Mouse (Mus musculus) midbrain, embryonic 11.5 days (tissue): ENCODE data around the gene Slc37a1. TPM values are rescaled to one million over a fixed set of nuclear protein-coding genes. Genes with fewer than 3 reads are reported as not detected.
A peak's percentile ranks its signal among the peaks of the same experiment; 100 is the strongest.

Experiments
- ATAC-seq: fragments of 200-750 bp; cut with Nextera tagmentation; 2 replicates; pipeline ENCODE4 v1.8.0; 2017; ENCODE audit warnings: moderate TSS enrichment, moderate library complexity; ENCODE audit not compliant: low FRiP score
- DNase-seq: peaks from one replicate; pipeline ENCODE4 v3.0.0; 2015; ENCODE audit warnings: low spot score; ENCODE audit errors: missing footprints
- H3K27ac ChIP-seq: fragments of 300-500 bp; sonication (generic); 2 replicates; pipeline ENCODE4 v1.5.1; 2014; ENCODE audit warnings: low read depth, low read length
- H3K27me3 ChIP-seq: fragments of 300-500 bp; sonication (generic); 2 replicates; pipeline ENCODE4 v1.6.1; 2014; ENCODE audit warnings: mild to moderate bottlenecking, low read length, moderate library complexity, mixed read lengths; ENCODE audit not compliant: control insufficient read depth, insufficient read depth
- H3K36me3 ChIP-seq: fragments of 300-500 bp; sonication (generic); 2 replicates; pipeline ENCODE4 v1.6.1; 2014; ENCODE audit warnings: mild to moderate bottlenecking, low read length, moderate library complexity, mixed read lengths; ENCODE audit not compliant: control insufficient read depth, insufficient read depth
- H3K4me1 ChIP-seq: fragments of 300-500 bp; sonication (generic); 2 replicates; pipeline ENCODE4 v1.6.1; 2014; ENCODE audit warnings: low read length; ENCODE audit not compliant: control insufficient read depth, insufficient read depth
- H3K4me2 ChIP-seq: fragments of 300-500 bp; sonication (generic); 2 replicates; pipeline ENCODE4 v1.6.1; 2014; ENCODE audit warnings: mild to moderate bottlenecking, moderate library complexity
- H3K4me3 ChIP-seq: fragments of 300-500 bp; sonication (generic); 2 replicates; pipeline ENCODE4 v1.5.1; 2014; ENCODE audit warnings: low read depth, low read length
- H3K9ac ChIP-seq: fragments of 300-500 bp; sonication (generic); 2 replicates; pipeline ENCODE4 v1.6.1; 2014; ENCODE audit warnings: low read length
- H3K9me3 ChIP-seq: fragments of 300-500 bp; sonication (generic); 2 replicates; pipeline ENCODE4 v1.6.1; 2016; ENCODE audit warnings: low read length; ENCODE audit not compliant: control insufficient read depth
- WGBS: fragments of 180-500 bp; shearing (Covaris S2); extraction: QIAGEN DNeasy Blood & Tissue Kit; methylation state at CpG from one replicate; pipeline ENCODE4 v1.1.7; 2014; 5-methylcytosine and 5-hydroxymethylcytosine counted together
- polyA plus RNA-seq: library from polyadenylated mRNA; unstranded; fragments of >200 nt; fragmentation: Nextera tagmentation; extraction: Ambion mirVana; gene quantifications from 2 replicates; pipeline ENCODE4 v1.2.1, GENCODE M21; 2014

Gene Slc37a1
- polyA plus RNA-seq, result 5.8 and 6.6 TPM in 2 replicates

DNA sequence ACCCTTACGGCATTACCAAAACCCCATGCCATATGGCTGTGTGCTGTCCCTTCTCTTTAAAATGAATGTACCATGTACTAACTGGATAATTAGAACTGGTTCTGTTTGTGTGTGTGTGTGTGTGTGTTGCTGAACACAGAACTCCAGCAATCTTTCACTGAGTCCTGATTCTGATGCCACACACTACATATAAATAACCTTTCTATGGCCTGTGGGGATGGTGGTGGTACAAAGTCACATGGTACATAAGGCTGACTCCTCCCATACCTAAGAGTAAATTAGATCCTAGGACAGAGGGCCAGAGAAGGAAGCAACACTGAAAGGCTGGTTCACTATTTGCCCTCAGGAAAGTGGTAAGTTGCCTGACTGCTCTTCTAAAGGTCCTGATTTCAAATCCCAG lies at the start of gene Slc37a1:
TSS of gene Slc37a1 (plus strand) at position 301 of the 400 bp plus-strand sequence.
- H3K4me3 ChIP-seq, result no peak within 1 kb of the TSS
- peaks cover 5% of the 10 kb centered on the region for H3K4me1 ChIP-seq
- no peak within 1 kb of the TSS for H3K9ac ChIP-seq
- ATAC-seq (no peak), DNase-seq (no peak)
- no peaks in the 10 kb centered on the region for H3K27me3 ChIP-seq
- H3K36me3 ChIP-seq, result no peaks in the 10 kb centered on the region
- no peaks in the 10 kb centered on the region for H3K9me3 ChIP-seq
- H3K27ac ChIP-seq, result no peak within 1 kb of the TSS
- H3K4me2 ChIP-seq, result no peak within 1 kb of the TSS
- 90% methylated on average over 1 of the region's 1 CpGs for WGBS

DNA sequence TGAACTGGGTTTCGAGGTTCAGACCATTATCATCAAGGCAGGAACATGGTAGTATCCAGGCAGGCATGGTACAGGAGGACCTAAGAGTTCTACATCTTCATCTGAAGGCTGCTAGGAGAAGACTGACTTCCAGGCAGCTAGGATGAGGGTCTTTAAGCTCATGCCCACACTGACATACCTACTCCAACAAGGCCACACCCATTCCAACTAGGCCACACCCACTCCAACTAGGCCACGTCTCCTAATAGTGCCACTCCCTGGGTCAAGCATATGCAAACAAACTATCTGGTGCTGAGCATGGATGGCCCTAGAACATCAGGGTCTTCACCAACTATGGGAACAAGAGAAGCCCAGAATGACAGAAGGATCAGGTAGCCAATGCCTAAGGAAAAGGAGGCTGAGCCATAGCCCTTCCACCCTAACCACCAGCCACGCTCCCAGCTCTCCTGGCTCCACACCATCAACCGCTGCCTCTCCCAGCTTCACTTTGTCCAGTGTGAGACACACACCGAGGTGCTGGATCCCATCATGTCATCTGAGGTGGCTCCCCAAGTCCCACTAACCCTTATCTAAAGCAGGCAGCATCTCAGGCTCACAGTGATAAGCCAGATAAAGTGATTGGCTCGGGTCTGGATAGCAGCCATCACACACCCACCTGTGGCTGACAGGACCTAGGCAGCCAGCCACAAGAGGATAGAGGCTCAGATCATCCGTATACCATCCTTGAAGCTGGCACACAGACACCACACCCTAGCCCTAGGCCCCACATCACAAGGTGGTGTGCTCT lies 48.2 kb upstream of the Slc37a1 start:
- WGBS, result 83% methylated on average over 7 of the region's 7 CpGs
- no peak for ATAC-seq
- H3K9me3 ChIP-seq, result no peaks in the 10 kb centered on the region

DNA sequence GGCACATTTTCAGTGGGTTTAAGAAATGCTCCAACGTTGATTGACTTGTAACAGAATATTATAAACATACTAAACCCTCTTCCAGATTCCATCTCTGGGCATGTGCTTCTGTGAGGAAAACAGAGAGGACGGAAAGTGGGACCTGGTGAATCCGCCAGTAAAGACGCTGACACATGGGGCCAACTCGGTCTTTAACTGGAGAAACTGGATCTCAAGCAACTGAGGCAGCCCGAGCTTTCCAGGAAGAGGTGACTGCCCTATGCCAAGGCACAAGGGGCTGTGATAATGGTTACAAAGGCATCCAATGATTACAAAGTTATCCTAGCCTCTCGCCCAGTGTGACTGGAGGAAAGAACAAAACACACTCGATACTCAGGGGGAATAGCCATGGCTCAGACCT lies 45.4 kb upstream of the Slc37a1 start:
- Histone ChIP-seq H3K4me3 (no peak overlapping the region), H3K9me3 (no peaks in the 10 kb centered on the region), H3K4me2 (no peak overlapping the region), H3K9ac (no peak overlapping the region), H3K27me3 (no peaks in the 10 kb centered on the region), H3K4me1 (no peaks in the 10 kb centered on the region), H3K36me3 (no peaks in the 10 kb centered on the region), H3K27ac (no peak overlapping the region)
- no peak for DNase-seq
- 89% methylated on average over 8 of the region's 8 CpGs for WGBS
- no peak for ATAC-seq

More for the DNA sequence above, 48.2 kb upstream of the Slc37a1 start:
- DNase-seq, result no peak
- Histone ChIP-seq H3K4me1 (no peaks in the 10 kb centered on the region), H3K27me3 (no peaks in the 10 kb centered on the region), H3K36me3 (no peaks in the 10 kb centered on the region), H3K27ac (no peak overlapping the region), H3K4me3 (no peak overlapping the region), H3K4me2 (no peak overlapping the region), H3K9ac (no peak overlapping the region)

DNA sequence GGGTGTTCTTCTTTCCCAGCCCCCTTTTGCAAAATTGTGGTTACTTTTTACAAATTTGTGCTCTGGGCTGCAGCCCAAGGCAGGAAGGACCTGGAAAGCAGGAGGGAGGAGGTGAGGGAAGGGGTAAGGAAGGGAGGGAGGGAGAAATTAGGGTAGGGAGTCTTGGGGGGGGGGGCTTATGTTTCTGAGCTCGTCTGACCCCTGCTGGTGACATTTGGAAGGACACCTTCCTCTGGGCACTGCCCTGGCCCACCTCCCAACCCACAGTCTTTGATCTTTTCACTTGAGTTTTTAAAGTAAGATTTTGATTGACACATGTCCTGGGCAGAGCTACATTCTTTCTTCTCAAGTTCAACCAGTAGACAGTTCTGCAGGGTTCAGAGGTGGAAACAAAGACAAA lies 43.8 kb upstream of the Slc37a1 start:
- H3K9ac ChIP-seq, result no peak overlapping the region
- H3K4me1 ChIP-seq, result no peaks in the 10 kb centered on the region
- ATAC-seq, result no peak
- WGBS, result 0% methylated on average over 1 of the region's 1 CpGs
- no peaks in the 10 kb centered on the region for H3K9me3 ChIP-seq
- no peak for DNase-seq
- no peak overlapping the region for H3K4me2 ChIP-seq
- H3K27ac ChIP-seq, result no peak overlapping the region
- no peaks in the 10 kb centered on the region for H3K36me3 ChIP-seq
- no peaks in the 10 kb centered on the region for H3K27me3 ChIP-seq
- no peak overlapping the region for H3K4me3 ChIP-seq

DNA sequence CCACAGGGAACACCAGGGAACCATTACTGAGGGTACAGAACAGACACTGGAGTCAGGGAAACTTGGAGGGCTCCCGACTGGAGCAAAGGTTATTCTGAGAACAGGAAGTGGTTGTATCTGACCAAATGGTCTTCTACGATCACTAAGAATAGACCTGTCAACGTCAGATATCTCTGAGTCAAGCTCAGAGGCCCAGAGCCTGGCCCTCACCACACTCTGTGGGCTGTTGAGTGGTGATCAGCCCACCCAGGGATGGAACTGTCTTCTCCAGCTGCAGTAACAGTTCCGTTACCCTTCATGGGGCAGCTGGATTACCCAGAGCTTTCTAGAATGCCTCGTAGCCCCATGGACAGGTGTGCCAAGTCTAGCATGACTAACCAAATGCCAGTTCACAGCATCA lies 41.3 kb upstream of the Slc37a1 start:
- 82% methylated on average over 5 of the region's 5 CpGs for WGBS
- no peak overlapping the region for H3K4me3 ChIP-seq
- no peaks in the 10 kb centered on the region for H3K4me1 ChIP-seq
- ATAC-seq, result no peak
- no peak for DNase-seq
- H3K9me3 ChIP-seq, result no peaks in the 10 kb centered on the region
- H3K27me3 ChIP-seq, result no peaks in the 10 kb centered on the region
- H3K9ac ChIP-seq, result no peak overlapping the region
- H3K36me3 ChIP-seq, result no peaks in the 10 kb centered on the region
- no peak overlapping the region for H3K27ac ChIP-seq
- no peak overlapping the region for H3K4me2 ChIP-seq

DNA sequence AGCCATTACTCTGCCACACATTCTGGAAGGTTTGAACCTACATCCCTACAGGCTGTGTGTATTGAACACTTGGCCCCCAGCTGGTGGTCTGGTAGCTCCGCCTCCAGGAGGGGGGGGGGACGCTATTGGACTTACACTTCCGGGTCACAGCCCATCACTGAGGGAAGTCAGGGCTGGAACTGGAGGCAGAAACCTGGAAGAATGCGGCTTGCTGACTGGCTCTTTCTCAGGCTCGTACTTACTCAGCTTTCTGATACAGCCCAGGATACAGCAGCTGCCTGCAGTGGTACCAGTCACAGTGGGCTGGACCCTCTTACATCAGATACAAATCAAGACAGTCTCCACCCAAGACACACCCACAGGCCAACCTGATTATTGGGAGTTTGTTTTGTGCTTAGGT lies 39.4 kb upstream of the Slc37a1 start:
- Histone ChIP-seq H3K4me1 (no peaks in the 10 kb centered on the region), H3K27me3 (no peaks in the 10 kb centered on the region), H3K9ac (no peak overlapping the region), H3K36me3 (no peaks in the 10 kb centered on the region), H3K4me2 (no peak overlapping the region), H3K4me3 (no peak overlapping the region), H3K27ac (no peak overlapping the region), H3K9me3 (no peaks in the 10 kb centered on the region)
- DNase-seq, result no peak
- WGBS, result 46% methylated on average over 5 of the region's 5 CpGs
- no peak for ATAC-seq

DNA sequence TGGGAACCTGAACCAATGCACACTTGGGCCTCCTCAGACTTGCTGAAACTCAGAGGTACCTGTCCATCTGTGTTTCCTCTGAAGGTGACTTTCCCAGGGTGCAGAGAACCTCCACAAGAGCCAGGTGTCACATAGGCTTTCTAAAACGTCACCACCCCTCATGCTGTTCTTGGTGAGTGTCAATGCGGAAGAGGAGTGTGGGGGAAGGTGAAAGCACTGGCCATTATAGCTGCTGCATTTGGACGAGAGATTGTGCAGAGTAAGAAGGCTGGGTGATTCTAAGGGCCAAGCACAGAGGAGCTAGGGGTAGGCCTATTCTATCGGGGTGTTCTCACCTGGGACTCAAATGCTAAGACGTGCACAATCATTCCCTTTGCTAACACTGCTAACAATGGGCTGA lies 32.6 kb upstream of the Slc37a1 start:
- Histone ChIP-seq H3K9ac (no peak overlapping the region), H3K4me2 (no peak overlapping the region), H3K4me1 (no peaks in the 10 kb centered on the region), H3K4me3 (no peak overlapping the region), H3K27me3 (no peaks in the 10 kb centered on the region), H3K36me3 (no peaks in the 10 kb centered on the region), H3K27ac (no peak overlapping the region), H3K9me3 (no peaks in the 10 kb centered on the region)
- WGBS, result 64% methylated on average over 5 of the region's 5 CpGs
- ATAC-seq (no peak), DNase-seq (no peak)

DNA sequence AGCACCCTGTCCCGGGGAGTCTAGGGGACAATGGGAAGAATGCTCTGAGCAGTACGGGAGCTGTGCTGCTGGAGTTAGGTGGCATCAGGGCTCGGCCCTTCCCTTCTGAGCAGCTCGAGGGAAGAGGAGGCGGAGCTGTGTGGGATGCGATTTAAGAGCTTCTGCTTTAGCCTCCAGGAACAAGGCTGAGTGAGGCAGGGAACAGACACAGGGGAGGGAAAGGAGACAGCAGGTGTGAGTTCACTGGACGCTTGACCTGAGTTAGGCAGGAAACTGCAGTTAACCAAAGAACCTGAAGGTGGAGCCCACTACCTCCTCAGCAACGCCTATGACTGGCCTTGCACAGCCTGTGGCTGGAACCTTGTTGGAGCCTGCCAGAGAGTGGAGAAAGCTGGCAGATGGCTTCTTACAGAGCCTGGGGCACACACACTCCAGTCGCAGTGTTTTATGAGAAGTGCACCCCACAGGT lies 32.1 kb upstream of the Slc37a1 start:
- Histone ChIP-seq H3K27me3 (no peaks in the 10 kb centered on the region), H3K9ac (no peak overlapping the region; the same call in 1 of the 2 replicates), H3K27ac (no peak overlapping the region), H3K4me1 (no peaks in the 10 kb centered on the region), H3K9me3 (no peaks in the 10 kb centered on the region), H3K4me2 (no peak overlapping the region), H3K36me3 (no peaks in the 10 kb centered on the region), H3K4me3 (no peak overlapping the region)
- DNase-seq (peak; percentile 95), ATAC-seq (peak; percentile 80; the same call in 1 of the 2 replicates)
- WGBS, result 5% methylated on average over 9 of the region's 9 CpGs

DNA sequence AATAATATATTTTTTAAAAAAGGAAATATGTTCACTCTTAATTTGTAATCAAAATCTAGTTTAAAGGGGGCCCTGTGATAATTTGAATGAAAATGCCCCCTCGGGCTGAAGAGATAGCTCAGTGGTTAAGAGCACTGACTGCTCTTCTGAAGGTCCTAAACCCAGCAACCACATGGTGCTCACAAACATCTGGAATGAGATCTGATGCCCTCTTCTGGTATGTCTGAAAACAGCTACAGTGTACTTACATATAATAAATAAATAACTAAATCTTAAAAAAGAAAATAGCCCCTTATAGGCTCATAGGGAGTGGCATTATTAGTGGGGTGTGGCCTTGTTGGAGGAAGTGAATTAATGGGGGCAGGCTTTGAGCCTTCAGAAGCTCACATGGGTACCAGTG lies 29.4 kb upstream of the Slc37a1 start:
- ATAC-seq (no peak), DNase-seq (no peak)
- Histone ChIP-seq H3K4me3 (no peak overlapping the region), H3K27me3 (no peaks in the 10 kb centered on the region), H3K27ac (no peak overlapping the region), H3K9me3 (no peaks in the 10 kb centered on the region), H3K4me2 (no peak overlapping the region), H3K36me3 (no peaks in the 10 kb centered on the region), H3K9ac (no peak overlapping the region), H3K4me1 (no peaks in the 10 kb centered on the region)
- 84% methylated on average over 1 of the region's 1 CpGs for WGBS
